Mouse (Mus musculus) forebrain, embryonic 12.5 days (tissue): ENCODE measurements around the gene Megf9. TPM values are rescaled to one million over a fixed set of nuclear protein-coding genes. Genes with fewer than 3 reads are reported as not detected.

ENCODE experiments used
- ATAC-seq: fragments of 200-750 bp; cut with Nextera tagmentation; 2 replicates; pipeline ENCODE4 v1.8.0; 2017; ENCODE audit warnings: moderate TSS enrichment; ENCODE audit not compliant: low FRiP score
- H3K27ac ChIP-seq: fragments of 300-500 bp; sonication (generic); 2 replicates; pipeline ENCODE4 v1.5.1; 2016; ENCODE audit warnings: mild to moderate bottlenecking
- H3K27me3 ChIP-seq: fragments of 300-500 bp; sonication (generic); 2 replicates; pipeline ENCODE4 v1.6.1; 2016; ENCODE audit warnings: mild to moderate bottlenecking
- H3K36me3 ChIP-seq: fragments of 300-500 bp; sonication (generic); replicated peaks from 2 replicates; pipeline ENCODE4 v1.6.1; 2016; ENCODE audit warnings: mild to moderate bottlenecking
- H3K4me1 ChIP-seq: fragments of 300-500 bp; sonication (generic); 2 replicates; pipeline ENCODE4 v1.6.1; 2016
- H3K4me2 ChIP-seq: fragments of 300-500 bp; sonication (generic); 2 replicates; pipeline ENCODE4 v1.6.1; 2016; ENCODE audit warnings: mild to moderate bottlenecking, moderate library complexity
- H3K4me3 ChIP-seq: fragments of 300-500 bp; sonication (generic); replicated peaks from 2 replicates; pipeline ENCODE4 v1.5.1; 2016; ENCODE audit warnings: mild to moderate bottlenecking
- H3K9ac ChIP-seq: fragments of 300-500 bp; sonication (generic); 2 replicates; pipeline ENCODE4 v1.6.1; 2016; ENCODE audit warnings: mild to moderate bottlenecking
- H3K9me3 ChIP-seq: fragments of 300-500 bp; sonication (generic); 2 replicates; pipeline ENCODE4 v1.6.1; 2016
- WGBS: fragments of 180-500 bp; shearing (Covaris S2); methylation state at CpG from one replicate; pipeline ENCODE4 v1.1.7; 2016; 5-methylcytosine and 5-hydroxymethylcytosine counted together
- polyA plus RNA-seq: library from polyadenylated mRNA; unstranded; fragments of >200 nt; fragmentation: Nextera tagmentation; extraction: Ambion mirVana; gene quantifications from 2 replicates; pipeline ENCODE4 v1.2.1, GENCODE M21; 2016

Megf9 gene
- polyA plus RNA-seq, 1 experiment from 2014 or later = 33.6 TPM

- no peaks in the 10 kb centered on the region for H3K36me3 ChIP-seq
- ATAC-seq = no peak
- H3K27ac ChIP-seq = no peak overlapping the region
- no peaks in the 10 kb centered on the region for H3K9me3 ChIP-seq
- no peak overlapping the region for H3K9ac ChIP-seq
- no peak overlapping the region for H3K4me2 ChIP-seq
- peaks cover 3% of the 10 kb centered on the region; the same call in 1 of the 2 replicates for H3K4me1 ChIP-seq
- H3K27me3 ChIP-seq = no peaks in the 10 kb centered on the region
- no peak overlapping the region for H3K4me3 ChIP-seq
- WGBS = 89% methylated on average over 6 of the region's 6 CpGs
Observed at GRCm38 (mm10) chr4:70516289-70516688, 18.5 kb downstream of the Megf9 start.

DNA sequence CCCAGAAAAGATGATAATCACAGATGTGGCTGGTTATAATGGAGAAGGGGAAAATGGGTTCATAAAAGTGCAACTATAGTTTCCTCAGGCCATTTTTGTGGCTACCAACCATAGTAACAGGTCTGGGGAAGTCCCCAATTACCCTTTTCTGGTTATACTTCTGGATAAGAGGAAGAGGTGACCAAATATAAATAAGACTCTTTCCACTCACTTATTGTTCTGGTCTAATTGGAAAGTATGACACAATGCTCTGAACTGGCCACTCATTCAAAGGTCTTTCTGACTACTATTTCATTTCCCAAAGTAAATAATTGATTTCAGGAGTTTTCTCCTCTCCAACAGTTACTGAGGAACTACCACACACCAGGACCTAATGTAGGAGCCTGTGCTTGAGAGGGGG, 19.3 kb downstream of the Megf9 start:
- no peak overlapping the region for H3K4me3 ChIP-seq
- H3K27me3 ChIP-seq = no peaks in the 10 kb centered on the region
- no peaks in the 10 kb centered on the region for H3K36me3 ChIP-seq
- H3K9me3 ChIP-seq = no peaks in the 10 kb centered on the region
- ATAC-seq = no peak
- no peak overlapping the region for H3K27ac ChIP-seq
- no peaks in the 10 kb centered on the region for H3K4me1 ChIP-seq
- no peak overlapping the region for H3K4me2 ChIP-seq
- H3K9ac ChIP-seq = no peak overlapping the region

DNA sequence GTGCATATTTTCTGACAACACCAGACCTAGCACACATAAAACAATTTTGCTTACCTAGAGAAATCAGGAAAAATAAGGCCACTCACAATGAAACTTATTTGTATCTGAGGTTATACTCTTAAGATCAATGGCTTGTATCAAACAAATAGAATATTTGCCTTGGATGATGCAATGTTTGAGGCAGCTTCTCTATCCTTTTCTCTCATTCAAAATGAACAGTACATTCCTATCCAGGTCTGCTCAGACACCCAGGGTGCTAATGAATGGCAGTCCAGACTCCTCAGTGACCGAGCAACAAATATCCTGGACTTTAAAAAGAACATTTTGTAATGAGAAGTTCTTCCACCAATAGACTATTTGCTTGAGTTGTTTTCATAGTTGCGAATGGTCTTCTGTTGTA, 24.8 kb downstream of the Megf9 start:
- H3K27ac ChIP-seq = no peak overlapping the region
- 27% methylated on average over 2 of the region's 2 CpGs for WGBS
- no peaks in the 10 kb centered on the region for H3K36me3 ChIP-seq
- no peak overlapping the region for H3K9ac ChIP-seq
- H3K4me2 ChIP-seq = no peak overlapping the region
- H3K27me3 ChIP-seq = no peaks in the 10 kb centered on the region
- no peak overlapping the region for H3K4me3 ChIP-seq
- peak; percentile 49; the same call in 1 of the 2 replicates for ATAC-seq
- H3K4me1 ChIP-seq = peaks cover 10% of the 10 kb centered on the region; the same call in 1 of the 2 replicates
- no peaks in the 10 kb centered on the region for H3K9me3 ChIP-seq

GRCm38 (mm10) chr4:70509565-70509964, 25.2 kb downstream of the Megf9 start:
- ATAC-seq = peak; percentile 61; the same call in 1 of the 2 replicates

DNA sequence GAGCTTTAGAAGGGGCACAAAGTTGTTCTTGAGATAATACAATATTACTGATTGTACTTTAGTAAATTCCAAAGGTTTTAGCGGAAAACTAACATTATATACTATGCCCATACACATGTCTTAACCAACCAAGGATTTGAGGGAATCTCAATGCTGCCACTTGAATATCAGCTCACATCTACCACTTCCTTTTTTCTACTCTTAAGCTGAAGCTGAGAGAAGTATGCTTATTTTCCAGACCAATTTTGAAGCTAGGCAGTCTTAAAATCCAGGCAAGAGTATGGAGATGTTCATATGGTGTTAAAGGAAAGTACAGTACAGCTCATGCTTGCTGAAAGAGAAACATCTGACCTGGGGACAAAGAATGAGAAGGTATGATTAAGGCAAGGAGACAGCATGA, 26.6 kb downstream of the Megf9 start:
- H3K4me3 ChIP-seq = no peak overlapping the region
- 97% methylated on average over 1 of the region's 1 CpGs for WGBS
- H3K4me2 ChIP-seq = no peak overlapping the region
- ATAC-seq = no peak
- H3K4me1 ChIP-seq = peaks cover 10% of the 10 kb centered on the region; the same call in 1 of the 2 replicates
- no peak overlapping the region for H3K9ac ChIP-seq
- no peaks in the 10 kb centered on the region for H3K36me3 ChIP-seq
- no peaks in the 10 kb centered on the region for H3K9me3 ChIP-seq
- H3K27ac ChIP-seq = no peak overlapping the region
- H3K27me3 ChIP-seq = no peaks in the 10 kb centered on the region

More at GRCm38 (mm10) chr4:70509565-70509964, 25.2 kb downstream of the Megf9 start:
- no peaks in the 10 kb centered on the region for H3K9me3 ChIP-seq
- no peak overlapping the region for H3K27ac ChIP-seq
- H3K9ac ChIP-seq = no peak overlapping the region
- WGBS = 4% methylated on average over 2 of the region's 2 CpGs
- no peaks in the 10 kb centered on the region for H3K36me3 ChIP-seq
- no peak overlapping the region for H3K4me3 ChIP-seq
- no peaks in the 10 kb centered on the region for H3K27me3 ChIP-seq
- no peak overlapping the region for H3K4me2 ChIP-seq
- peaks cover 10% of the 10 kb centered on the region; the same call in 1 of the 2 replicates for H3K4me1 ChIP-seq

DNA sequence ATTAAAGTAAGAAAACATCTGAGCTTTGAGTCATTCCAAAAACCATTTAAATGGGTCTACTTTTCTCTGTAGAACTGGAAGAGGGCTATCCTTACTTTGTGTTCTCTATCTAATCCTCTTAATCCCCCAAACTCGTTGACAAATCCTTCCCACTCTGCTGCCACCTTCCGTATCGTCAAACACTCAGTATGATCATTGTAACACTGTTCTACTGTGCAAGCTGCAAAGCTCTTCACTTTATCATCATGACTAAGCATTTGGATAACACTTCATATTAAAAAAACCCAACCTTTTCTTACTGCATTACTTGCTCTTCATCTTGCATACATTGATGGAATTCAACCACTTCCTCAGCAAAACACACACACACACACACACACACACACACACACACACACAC, 28.8 kb downstream of the Megf9 start:
- no peak overlapping the region for H3K4me3 ChIP-seq
- WGBS = 27% methylated on average over 3 of the region's 3 CpGs
- no peak overlapping the region for H3K27ac ChIP-seq
- no peaks in the 10 kb centered on the region for H3K9me3 ChIP-seq
- no peak overlapping the region for H3K4me2 ChIP-seq
- peaks cover 10% of the 10 kb centered on the region; the same call in 1 of the 2 replicates for H3K4me1 ChIP-seq
- H3K27me3 ChIP-seq = no peaks in the 10 kb centered on the region
- H3K9ac ChIP-seq = no peak overlapping the region
- H3K36me3 ChIP-seq = no peaks in the 10 kb centered on the region
- no peak for ATAC-seq

DNA sequence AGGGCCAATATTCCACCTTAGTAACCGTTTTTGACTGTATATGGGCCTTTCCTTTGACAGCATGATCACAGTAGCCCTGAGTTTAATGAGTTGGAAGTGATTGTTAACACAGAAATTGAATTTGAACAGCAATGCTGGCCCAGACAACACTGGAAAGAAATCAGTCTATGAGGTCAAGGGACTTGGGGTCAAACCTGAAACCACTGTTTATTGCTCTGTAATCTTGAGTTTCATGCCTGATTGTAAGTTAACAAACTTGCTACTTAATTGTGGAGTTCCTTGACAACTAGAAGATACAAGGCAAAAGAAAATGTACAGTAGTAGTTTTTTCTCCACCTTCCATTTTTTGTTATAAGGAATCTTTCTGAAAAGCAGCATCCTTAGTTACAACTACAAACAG, 31.0 kb downstream of the Megf9 start:
- 74% methylated on average over 1 of the region's 1 CpGs for WGBS
- no peak for ATAC-seq
- no peaks in the 10 kb centered on the region for H3K4me1 ChIP-seq

GRCm38 (mm10) chr4:70499285-70499684, 35.5 kb downstream of the Megf9 start:
- no peaks in the 10 kb centered on the region for H3K36me3 ChIP-seq
- 87% methylated on average over 3 of the region's 3 CpGs for WGBS
- H3K9me3 ChIP-seq = no peaks in the 10 kb centered on the region
- H3K27ac ChIP-seq = no peak overlapping the region
- no peak for ATAC-seq
- H3K4me3 ChIP-seq = no peak overlapping the region
- H3K9ac ChIP-seq = no peak overlapping the region
- no peak overlapping the region for H3K4me2 ChIP-seq
- no peaks in the 10 kb centered on the region for H3K27me3 ChIP-seq
- no peaks in the 10 kb centered on the region for H3K4me1 ChIP-seq

More for the DNA sequence above, 31.0 kb downstream of the Megf9 start:
- Histone ChIP-seq H3K27ac (no peak overlapping the region), H3K9ac (no peak overlapping the region), H3K9me3 (no peaks in the 10 kb centered on the region), H3K36me3 (no peaks in the 10 kb centered on the region), H3K27me3 (no peaks in the 10 kb centered on the region), H3K4me3 (no peak overlapping the region), H3K4me2 (no peak overlapping the region)

GRCm38 (mm10) chr4:70496978-70497377, 37.8 kb downstream of the Megf9 start:
- H3K4me2 ChIP-seq = no peak overlapping the region
- no peaks in the 10 kb centered on the region for H3K27me3 ChIP-seq
- no peaks in the 10 kb centered on the region for H3K4me1 ChIP-seq
- no peaks in the 10 kb centered on the region for H3K9me3 ChIP-seq
- no peak overlapping the region for H3K4me3 ChIP-seq
- no peak for ATAC-seq
- no peaks in the 10 kb centered on the region for H3K36me3 ChIP-seq
- WGBS = 70% methylated on average over 1 of the region's 1 CpGs
- no peak overlapping the region for H3K9ac ChIP-seq
- H3K27ac ChIP-seq = no peak overlapping the region

DNA sequence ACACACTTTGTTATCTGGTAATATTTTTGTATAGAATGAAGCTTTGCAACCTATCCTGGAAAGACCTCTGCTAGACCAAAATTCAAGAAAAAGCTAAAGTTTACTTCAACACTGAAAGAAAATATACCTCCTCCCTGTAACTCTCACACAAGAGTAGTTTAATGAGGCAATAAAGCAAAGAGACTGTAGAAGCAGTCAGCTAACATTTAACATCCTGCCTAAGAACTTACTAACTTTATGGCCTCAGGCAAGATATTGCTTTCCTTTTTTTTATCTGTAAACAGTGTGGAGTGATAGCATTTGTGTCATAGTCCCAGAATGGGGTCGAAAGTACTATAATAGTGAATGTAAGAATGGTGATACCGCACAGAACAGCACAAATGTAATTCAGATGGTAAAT, 45.0 kb downstream of the Megf9 start:
- Histone ChIP-seq H3K27ac (no peak overlapping the region), H3K9me3 (no peaks in the 10 kb centered on the region), H3K4me1 (no peaks in the 10 kb centered on the region), H3K36me3 (no peaks in the 10 kb centered on the region), H3K27me3 (no peaks in the 10 kb centered on the region), H3K4me3 (no peak overlapping the region), H3K9ac (no peak overlapping the region), H3K4me2 (no peak overlapping the region)
- 91% methylated on average over 2 of the region's 2 CpGs for WGBS
- ATAC-seq = no peak

DNA sequence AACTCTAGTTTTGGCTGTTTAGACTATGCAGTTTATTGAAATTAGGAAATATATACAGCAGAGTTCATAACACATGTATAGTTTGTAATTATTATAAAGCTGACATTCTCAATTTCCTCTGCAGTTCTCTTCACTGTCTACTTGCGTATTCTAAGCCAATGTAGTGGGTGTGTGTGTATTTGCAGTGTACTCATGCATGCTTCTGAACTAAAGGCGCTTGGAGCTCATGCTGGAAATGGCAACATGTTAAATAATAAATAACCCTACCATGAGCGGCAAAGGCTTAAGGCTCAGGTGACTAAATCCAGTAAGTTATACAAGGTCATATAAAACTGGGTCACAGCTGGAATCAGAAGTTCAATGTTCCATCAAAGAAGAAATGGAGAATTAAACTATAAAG, 46.4 kb downstream of the Megf9 start:
- Histone ChIP-seq H3K36me3 (no peaks in the 10 kb centered on the region), H3K27me3 (no peaks in the 10 kb centered on the region), H3K27ac (no peak overlapping the region), H3K4me1 (no peaks in the 10 kb centered on the region), H3K9ac (no peak overlapping the region), H3K9me3 (no peaks in the 10 kb centered on the region), H3K4me3 (no peak overlapping the region), H3K4me2 (no peak overlapping the region)
- no peak for ATAC-seq
- 78% methylated on average over 3 of the region's 3 CpGs for WGBS

DNA sequence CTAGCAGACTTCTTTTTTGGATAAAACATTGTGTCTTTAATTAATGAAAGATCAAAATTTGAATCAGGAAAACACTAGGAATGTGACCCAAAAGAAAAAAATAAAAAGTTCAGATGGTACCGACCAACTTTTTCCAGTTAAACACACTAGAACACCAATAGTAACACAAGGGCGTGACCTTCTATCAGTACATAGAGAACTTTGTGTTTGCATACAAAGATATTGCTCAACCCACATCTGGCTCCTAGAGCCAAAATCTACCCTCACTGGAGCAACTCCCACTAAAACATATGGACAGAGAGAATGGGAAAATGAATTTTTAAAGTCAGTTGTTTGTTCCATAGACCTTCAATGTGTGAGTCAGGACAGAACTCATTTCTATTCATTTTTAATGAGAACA, 50.7 kb downstream of the Megf9 start:
- no peak overlapping the region for H3K4me2 ChIP-seq
- H3K27ac ChIP-seq = no peak overlapping the region
- H3K27me3 ChIP-seq = no peaks in the 10 kb centered on the region
- H3K4me1 ChIP-seq = no peaks in the 10 kb centered on the region; the same call in 1 of the 2 replicates
- no peak for ATAC-seq
- 90% methylated on average over 2 of the region's 2 CpGs for WGBS
- H3K4me3 ChIP-seq = no peak overlapping the region
- no peaks in the 10 kb centered on the region for H3K36me3 ChIP-seq
- H3K9ac ChIP-seq = no peak overlapping the region
- no peaks in the 10 kb centered on the region for H3K9me3 ChIP-seq

DNA sequence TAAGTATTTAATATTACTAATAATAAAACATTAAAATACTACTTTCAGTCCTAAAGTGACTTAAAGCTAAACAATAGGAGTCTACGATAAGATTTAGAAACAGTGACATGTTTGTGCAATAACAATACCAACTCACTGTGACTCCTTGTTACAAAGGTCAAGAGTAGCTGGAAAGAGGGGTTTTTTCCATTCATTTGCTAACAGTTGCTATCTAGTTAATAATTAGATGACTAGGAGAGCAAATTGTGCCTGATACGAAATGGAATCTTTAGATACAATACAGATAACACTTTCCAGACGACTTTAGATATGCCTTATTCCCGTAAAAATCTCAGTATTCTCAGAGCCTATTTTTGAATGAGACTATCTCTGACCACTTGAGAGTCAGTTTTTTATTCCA, 52.9 kb downstream of the Megf9 start:
- no peaks in the 10 kb centered on the region for H3K36me3 ChIP-seq
- 78% methylated on average over 4 of the region's 4 CpGs for WGBS
- H3K4me3 ChIP-seq = no peak overlapping the region
- no peak overlapping the region for H3K4me2 ChIP-seq
- H3K27me3 ChIP-seq = no peaks in the 10 kb centered on the region
- ATAC-seq = no peak
- no peak overlapping the region for H3K27ac ChIP-seq
- H3K4me1 ChIP-seq = no peaks in the 10 kb centered on the region; the same call in 1 of the 2 replicates
- H3K9ac ChIP-seq = no peak overlapping the region
- no peaks in the 10 kb centered on the region for H3K9me3 ChIP-seq
